Comparison of ENCODE assay signal across 22 mouse cellular contexts in the genomic region with DNA sequence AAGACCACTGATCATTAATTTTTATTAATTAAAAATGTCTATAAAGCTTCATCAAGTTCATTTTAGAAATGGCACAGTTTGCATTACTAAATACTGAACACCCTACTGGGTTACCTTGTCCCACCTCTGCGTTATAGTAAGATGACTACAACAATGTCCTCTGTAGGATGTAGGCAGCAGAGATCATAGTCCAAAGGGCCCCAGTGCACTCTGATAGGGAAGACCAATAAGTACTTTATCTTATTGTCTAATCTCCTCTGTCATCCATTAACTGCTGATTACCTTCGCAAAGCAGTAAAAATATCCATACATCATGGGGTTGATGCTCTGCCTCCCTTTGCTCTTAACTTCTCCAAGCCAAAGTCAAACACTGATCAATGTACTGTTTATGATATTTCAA.
A peak's percentile ranks its signal among the peaks of the same experiment; 100 is the strongest.
DNase-seq lines count a peak whose midpoint lies in the region; ATAC-seq and TF ChIP-seq lines count a peak whose summit lies in the region.
"Had no signal": no experiment of that assay in that cellular context is flagged by ENCODE, and none has a peak within 500 bp of the region (broad histone marks: within the 10 kb centered on the region; RNA-seq: fewer than 3 reads in every experiment).

No protein-coding gene starts in this region.

- DNase-seq in heart, adult 11 months, result peak; percentile 16
- DNase-seq in heart, adult 18-20 months, result no peak
- DNase-seq in gastrocnemius, postnatal 25 days, result no peak
- DNase-seq in stomach, postnatal 0 days (ENCODE audit: low spot score), result no peak
- DNase-seq: adrenal gland, adult 2 months; adrenal gland, adult 8-10 months; adrenal gland, postnatal 10 days; adrenal gland, postnatal 14 days; adrenal gland, postnatal 25 days; adrenal gland, postnatal 36 days; B cell, adult 2 months; cerebellum, adult 11 months; cerebellum, adult 11-12 months had no signal

- no peak overlapping the region for H3K4me2 ChIP-seq in intestine, embryonic 15.5 days (replicated peaks)
- no peak overlapping the region for H3K4me2 ChIP-seq in intestine, embryonic 16.5 days (ENCODE audit: low read depth, low read length)
- H3K4me2 ChIP-seq in intestine, postnatal 0 days (replicated peaks; ENCODE audit: low read depth), result no peak overlapping the region
- H3K4me2 ChIP-seq in stomach, postnatal 0 days (replicated peaks; ENCODE audit: low read depth), result no peak overlapping the region
- H3K4me2 ChIP-seq in forebrain, embryonic 15.5 days (replicated peaks), result no peak overlapping the region

- H3K27ac ChIP-seq in intestine, embryonic 15.5 days, result no peak overlapping the region
- no peak overlapping the region for H3K27ac ChIP-seq in intestine, embryonic 16.5 days (ENCODE audit: low read length)
- no peak overlapping the region for H3K27ac ChIP-seq in intestine, postnatal 0 days (ENCODE audit: low read depth, low read length)
- no peak overlapping the region for H3K27ac ChIP-seq in stomach, postnatal 0 days (replicated peaks)
- no peak overlapping the region for H3K27ac ChIP-seq in forebrain, embryonic 15.5 days (replicated peaks)

- no peaks in the 10 kb centered on the region for H3K36me3 ChIP-seq in intestine, embryonic 15.5 days
- no peaks in the 10 kb centered on the region for H3K36me3 ChIP-seq in intestine, embryonic 16.5 days (ENCODE audit: control insufficient read depth, insufficient read depth, low read length)
- H3K36me3 ChIP-seq in intestine, postnatal 0 days (ENCODE audit: control insufficient read depth, insufficient read depth), result no peaks in the 10 kb centered on the region
- no peaks in the 10 kb centered on the region for H3K36me3 ChIP-seq in stomach, postnatal 0 days (ENCODE audit: control insufficient read depth, insufficient read depth, low read length)
- H3K36me3 ChIP-seq in forebrain, embryonic 15.5 days, result no peaks in the 10 kb centered on the region
- H3K36me3 ChIP-seq: G1E had no signal

- no peak overlapping the region for H3K4me3 ChIP-seq in intestine, embryonic 15.5 days (replicated peaks)
- no peak overlapping the region for H3K4me3 ChIP-seq in intestine, embryonic 16.5 days (ENCODE audit: low read length)
- no peak overlapping the region for H3K4me3 ChIP-seq in intestine, postnatal 0 days (ENCODE audit: low read depth, low read length)
- no peak overlapping the region for H3K4me3 ChIP-seq in stomach, postnatal 0 days (ENCODE audit: low read depth, low read length)
- H3K4me3 ChIP-seq in forebrain, embryonic 15.5 days, result no peak overlapping the region

- TF ChIP-seq EP300 in stomach, postnatal 0 days (optimal IDR thresholded peaks at IDR 0.05), result no peak

- no peaks in the 10 kb centered on the region for H3K27me3 ChIP-seq in intestine, embryonic 15.5 days (replicated peaks)
- H3K27me3 ChIP-seq in intestine, embryonic 16.5 days (replicated peaks; ENCODE audit: control insufficient read depth, insufficient read depth, low read length), result no peaks in the 10 kb centered on the region
- H3K27me3 ChIP-seq in intestine, postnatal 0 days (replicated peaks; ENCODE audit: control insufficient read depth, insufficient read depth, low read length), result no peaks in the 10 kb centered on the region
- H3K27me3 ChIP-seq in stomach, postnatal 0 days (ENCODE audit: control insufficient read depth, insufficient read depth, low read length), result no peaks in the 10 kb centered on the region
- no peaks in the 10 kb centered on the region for H3K27me3 ChIP-seq in forebrain, embryonic 15.5 days
- H3K27me3 ChIP-seq: CH12.LX had no signal

- peak; percentile 88 for ATAC-seq in intestine, embryonic 15.5 days
- ATAC-seq in intestine, embryonic 16.5 days, result peak; percentile 98
- ATAC-seq in intestine, postnatal 0 days, result peak; percentile 79
- ATAC-seq in stomach, postnatal 0 days (ENCODE audit: low FRiP score, low TSS enrichment), result no peak
- no peak for ATAC-seq in forebrain, embryonic 15.5 days (replicated peaks)
- ATAC-seq: activated CD4-positive, CD25-positive, alpha-beta regulatory T cell, adult 4 months; CD4-positive, CD25-positive, alpha-beta regulatory T cell, adult 4 months; Patski had no signal

- H3K4me1 ChIP-seq in intestine, embryonic 15.5 days (replicated peaks), result no peaks in the 10 kb centered on the region
- no peaks in the 10 kb centered on the region for H3K4me1 ChIP-seq in intestine, embryonic 16.5 days (ENCODE audit: control insufficient read depth, insufficient read depth, low read length)
- H3K4me1 ChIP-seq in intestine, postnatal 0 days (replicated peaks; ENCODE audit: control insufficient read depth, insufficient read depth, low read length), result no peaks in the 10 kb centered on the region
- H3K4me1 ChIP-seq in stomach, postnatal 0 days (replicated peaks; ENCODE audit: control insufficient read depth, insufficient read depth), result no peaks in the 10 kb centered on the region
- H3K4me1 ChIP-seq in forebrain, embryonic 15.5 days, result no peaks in the 10 kb centered on the region

- no peaks in the 10 kb centered on the region for H3K9me3 ChIP-seq in intestine, embryonic 15.5 days
- no peaks in the 10 kb centered on the region for H3K9me3 ChIP-seq in intestine, embryonic 16.5 days (ENCODE audit: control insufficient read depth, low read length)
- H3K9me3 ChIP-seq in intestine, postnatal 0 days (ENCODE audit: control insufficient read depth), result no peaks in the 10 kb centered on the region
- no peaks in the 10 kb centered on the region for H3K9me3 ChIP-seq in stomach, postnatal 0 days (ENCODE audit: control insufficient read depth, low read length)
- H3K9me3 ChIP-seq in forebrain, embryonic 15.5 days, result no peaks in the 10 kb centered on the region
- H3K9me3 ChIP-seq: G1E had no signal

- WGBS in intestine, embryonic 15.5 days, result 74% methylated on average over 2 of the region's 2 CpGs
- 46% methylated on average over 2 of the region's 2 CpGs for WGBS in intestine, embryonic 16.5 days
- 42% methylated on average over 2 of the region's 2 CpGs for WGBS in intestine, postnatal 0 days
- WGBS in stomach, postnatal 0 days, result 62% methylated on average over 2 of the region's 2 CpGs
- WGBS in forebrain, embryonic 15.5 days, result 94% methylated on average over 2 of the region's 2 CpGs

- no peak overlapping the region for H3K9ac ChIP-seq in intestine, embryonic 15.5 days
- no peak overlapping the region for H3K9ac ChIP-seq in intestine, embryonic 16.5 days (ENCODE audit: low read depth, low read length)
- no peak overlapping the region for H3K9ac ChIP-seq in intestine, postnatal 0 days (ENCODE audit: low read depth, low read length)
- H3K9ac ChIP-seq in stomach, postnatal 0 days (ENCODE audit: low read length), result no peak overlapping the region
- H3K9ac ChIP-seq in forebrain, embryonic 15.5 days (replicated peaks), result no peak overlapping the region

- no peak for TF ChIP-seq CTCF in intestine, postnatal 0 days (IDR thresholded peaks at IDR 0.05; ENCODE audit: low read depth)
- no peak for TF ChIP-seq CTCF in stomach, postnatal 0 days (IDR thresholded peaks at IDR 0.05; ENCODE audit: low read depth)

Comparison
In these comparisons a context has a peak if more than half of its experiments do, and no peak if none do; other contexts are left out.
1. ATAC-seq: peak in intestine, embryonic 15.5 days (single experiment), intestine, embryonic 16.5 days (single experiment) and intestine, postnatal 0 days (single experiment); none in stomach, postnatal 0 days (single experiment) and forebrain, embryonic 15.5 days (single experiment).